Mouse (Mus musculus): ENCODE measurements at regions not wholly inside any gene's neighbourhood (a gene's known extent, or its start where the extent isn't known, plus 50 kb on each side); places are given as distances from the start of the nearest gene placed in this dataset.

DNA sequence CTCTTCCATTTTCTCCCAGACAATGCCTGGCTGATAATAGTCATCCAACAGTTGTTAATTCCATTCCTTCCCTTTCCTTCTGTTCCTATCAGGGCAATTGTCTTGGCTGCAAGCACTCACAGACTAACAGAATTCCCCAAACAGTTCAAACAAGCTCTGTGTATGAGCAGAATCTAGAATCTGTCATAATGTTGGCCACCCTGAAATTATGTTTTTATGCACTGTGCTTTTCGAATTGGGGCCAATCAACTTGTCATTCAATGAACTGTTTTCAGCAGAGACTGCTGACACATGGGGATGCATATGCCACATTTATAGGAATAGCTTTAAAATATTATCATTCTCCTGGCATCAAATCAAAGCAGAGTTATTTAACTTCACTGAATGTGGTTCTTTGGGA, 235.8 kb upstream of the Tmtc4 start:
- Histone ChIP-seq H3K9me3 (ENCODE audit: control insufficient read depth, low read length) (no peaks in the 10 kb centered on the region), H3K36me3 (ENCODE audit: control insufficient read depth, insufficient read depth, low read length) (no peaks in the 10 kb centered on the region), H3K27me3 (ENCODE audit: control insufficient read depth, insufficient read depth, low read length) (no peaks in the 10 kb centered on the region), H3K9ac (ENCODE audit: low read depth, low read length) (no peak overlapping the region), H3K4me2 (replicated peaks; ENCODE audit: low read depth, low read length) (no peak overlapping the region), H3K4me1 (ENCODE audit: control insufficient read depth, insufficient read depth, low read length) (no peaks in the 10 kb centered on the region), H3K27ac (ENCODE audit: low read depth, low read length) (no peak overlapping the region), H3K4me3 (ENCODE audit: low read length) (no peak overlapping the region)
- WGBS, result 71% methylated on average over 1 of the region's 1 CpGs
- ATAC-seq (ENCODE audit: low FRiP score, low TSS enrichment), result no peak

DNA sequence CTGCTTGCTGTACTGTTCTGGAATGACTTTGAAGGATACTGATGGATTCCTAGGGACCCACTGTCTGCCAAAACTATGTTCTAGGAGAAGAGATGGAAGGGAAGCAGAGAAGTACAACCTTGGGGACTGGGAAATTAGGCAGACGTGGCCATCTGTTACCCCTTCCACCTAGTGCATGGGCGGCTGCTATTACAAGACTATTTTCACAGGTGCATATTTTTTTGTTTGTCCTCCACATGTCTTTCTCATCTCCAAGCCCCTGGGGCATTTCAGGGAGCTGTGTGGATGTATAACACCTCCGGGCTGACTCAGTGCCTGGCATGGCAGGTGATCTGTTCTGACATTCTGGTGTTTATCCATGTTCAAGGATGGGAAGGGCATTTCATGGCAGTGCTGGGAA, 226.4 kb upstream of the Tmtc4 start:
- no peaks in the 10 kb centered on the region for H3K36me3 ChIP-seq (ENCODE audit: control insufficient read depth, insufficient read depth, low read length)
- ATAC-seq (ENCODE audit: low FRiP score, low TSS enrichment), result no peak
- H3K27ac ChIP-seq (ENCODE audit: low read depth, low read length), result no peak overlapping the region
- H3K4me3 ChIP-seq (ENCODE audit: low read length), result no peak overlapping the region
- H3K4me1 ChIP-seq (ENCODE audit: control insufficient read depth, insufficient read depth, low read length), result no peaks in the 10 kb centered on the region
- no peak overlapping the region for H3K9ac ChIP-seq (ENCODE audit: low read depth, low read length)
- whole genome bisulfite sequencing, result 78% methylated on average over 3 of the region's 3 CpGs
- H3K4me2 ChIP-seq (replicated peaks; ENCODE audit: low read depth, low read length), result no peak overlapping the region
- no peaks in the 10 kb centered on the region for H3K27me3 ChIP-seq (ENCODE audit: control insufficient read depth, insufficient read depth, low read length)
- H3K9me3 ChIP-seq (ENCODE audit: control insufficient read depth, low read length), result no peaks in the 10 kb centered on the region

DNA sequence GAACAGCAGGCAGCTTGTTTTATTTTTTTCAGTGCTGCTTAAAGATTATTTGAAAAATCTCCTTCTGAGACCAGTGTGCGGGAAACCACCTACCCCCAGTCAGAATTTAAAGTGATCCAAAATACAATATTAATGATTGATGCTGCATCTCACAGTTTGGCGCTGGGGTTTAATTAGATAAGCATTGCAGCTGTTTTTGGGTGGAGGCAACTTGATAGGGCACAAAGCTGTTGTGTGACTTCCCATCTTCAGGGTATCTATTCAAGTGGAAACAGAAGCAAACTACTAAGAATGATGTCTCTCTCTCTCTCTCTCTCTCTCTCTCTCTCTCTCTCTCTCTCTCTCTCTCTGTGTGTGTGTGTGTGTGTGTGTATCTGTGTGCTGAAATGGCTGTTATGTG, 219.0 kb upstream of the Tmtc4 start:
- 43% methylated on average over 2 of the region's 2 CpGs for WGBS
- Histone ChIP-seq H3K4me3 (ENCODE audit: low read length) (no peak overlapping the region), H3K27ac (ENCODE audit: low read depth, low read length) (no peak overlapping the region)

DNA sequence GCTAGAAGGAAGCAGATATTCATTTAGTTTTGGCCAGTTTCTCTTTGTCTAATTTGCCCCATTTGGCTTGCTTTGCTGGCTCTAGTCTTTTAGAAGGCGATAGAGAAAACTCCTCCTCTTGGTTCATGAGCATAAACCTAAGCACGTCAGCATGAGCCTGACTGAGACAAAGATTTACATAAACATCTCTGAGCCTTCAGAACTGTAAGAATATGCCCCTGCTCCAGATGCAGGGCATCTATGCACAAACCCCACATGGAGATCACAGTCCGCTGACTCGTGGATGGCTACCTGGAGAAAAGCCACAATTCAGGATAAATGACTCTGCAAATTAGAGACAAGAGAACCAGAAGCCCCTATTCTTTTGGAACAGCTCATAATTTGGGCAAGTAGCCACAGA, 218.5 kb upstream of the Tmtc4 start:
- Histone ChIP-seq H3K27me3 (ENCODE audit: control insufficient read depth, insufficient read depth, low read length) (no peaks in the 10 kb centered on the region), H3K4me3 (ENCODE audit: low read length) (no peak overlapping the region), H3K9me3 (ENCODE audit: control insufficient read depth, low read length) (no peaks in the 10 kb centered on the region), H3K36me3 (ENCODE audit: control insufficient read depth, insufficient read depth, low read length) (no peaks in the 10 kb centered on the region), H3K4me2 (replicated peaks; ENCODE audit: low read depth, low read length) (no peak overlapping the region), H3K9ac (ENCODE audit: low read depth, low read length) (no peak overlapping the region), H3K27ac (ENCODE audit: low read depth, low read length) (no peak overlapping the region), H3K4me1 (ENCODE audit: control insufficient read depth, insufficient read depth, low read length) (no peaks in the 10 kb centered on the region)
- 55% methylated on average over 4 of the region's 4 CpGs for WGBS
- no peak for ATAC-seq (ENCODE audit: low FRiP score, low TSS enrichment)

More for the DNA sequence above, 219.0 kb upstream of the Tmtc4 start:
- Histone ChIP-seq H3K27me3 (ENCODE audit: control insufficient read depth, insufficient read depth, low read length) (no peaks in the 10 kb centered on the region), H3K9me3 (ENCODE audit: control insufficient read depth, low read length) (no peaks in the 10 kb centered on the region), H3K4me1 (ENCODE audit: control insufficient read depth, insufficient read depth, low read length) (no peaks in the 10 kb centered on the region), H3K36me3 (ENCODE audit: control insufficient read depth, insufficient read depth, low read length) (no peaks in the 10 kb centered on the region), H3K4me2 (replicated peaks; ENCODE audit: low read depth, low read length) (no peak overlapping the region), H3K9ac (ENCODE audit: low read depth, low read length) (no peak overlapping the region)
- no peak for ATAC-seq (ENCODE audit: low FRiP score, low TSS enrichment)

DNA sequence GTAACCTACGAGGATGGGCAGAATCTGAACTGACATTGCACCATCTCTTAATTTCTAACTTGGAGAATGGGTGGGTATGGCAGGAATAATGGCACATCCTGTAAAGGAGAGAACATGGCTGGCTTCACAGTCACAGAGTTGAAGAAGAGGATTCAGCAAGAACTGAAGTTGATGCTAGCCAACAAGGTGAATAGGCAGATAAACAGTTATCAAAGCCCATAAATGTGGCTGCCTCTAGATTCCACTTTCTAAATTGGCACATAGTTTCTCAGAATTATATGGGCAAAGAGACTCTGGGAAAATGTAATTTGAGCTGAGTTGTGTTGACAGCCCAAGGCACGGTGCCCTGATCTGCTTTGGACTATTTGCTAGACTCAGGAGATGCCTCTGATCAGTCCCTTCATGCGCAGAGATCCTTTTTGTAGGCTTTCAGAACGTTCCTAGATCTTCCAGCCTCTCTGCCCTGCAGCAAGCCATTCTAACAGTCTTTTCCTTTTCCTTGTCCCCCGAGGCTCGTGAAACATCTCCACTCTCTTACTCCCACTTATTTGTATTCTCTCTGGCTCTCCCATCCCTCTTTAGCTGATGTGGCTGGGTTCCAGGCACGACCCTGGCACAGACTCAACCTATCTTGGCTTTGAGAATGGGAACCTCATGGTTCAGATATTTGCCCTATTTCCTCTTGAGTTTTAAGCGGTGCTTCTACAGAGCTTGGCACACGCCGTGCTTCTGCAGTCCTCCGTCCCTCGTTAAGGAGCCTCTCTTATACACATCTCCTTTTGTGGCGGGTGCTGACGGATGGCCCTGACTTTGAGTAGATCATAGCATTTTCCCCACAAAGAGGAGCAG, 217.8 kb upstream of the Tmtc4 start:
- no peak overlapping the region for H3K4me3 ChIP-seq (ENCODE audit: low read length)
- no peaks in the 10 kb centered on the region for H3K27me3 ChIP-seq (ENCODE audit: control insufficient read depth, insufficient read depth, low read length)
- H3K4me2 ChIP-seq (replicated peaks; ENCODE audit: low read depth, low read length), result no peak overlapping the region
- no peak for ATAC-seq (ENCODE audit: low FRiP score, low TSS enrichment)
- H3K9me3 ChIP-seq (ENCODE audit: control insufficient read depth, low read length), result no peaks in the 10 kb centered on the region
- no peak overlapping the region for H3K9ac ChIP-seq (ENCODE audit: low read depth, low read length)
- 63% methylated on average over 14 of the region's 14 CpGs for WGBS
- no peaks in the 10 kb centered on the region for H3K4me1 ChIP-seq (ENCODE audit: control insufficient read depth, insufficient read depth, low read length)
- no peaks in the 10 kb centered on the region for H3K36me3 ChIP-seq (ENCODE audit: control insufficient read depth, insufficient read depth, low read length)
- H3K27ac ChIP-seq (ENCODE audit: low read depth, low read length), result no peak overlapping the region; the same call in 1 of the 2 replicates

DNA sequence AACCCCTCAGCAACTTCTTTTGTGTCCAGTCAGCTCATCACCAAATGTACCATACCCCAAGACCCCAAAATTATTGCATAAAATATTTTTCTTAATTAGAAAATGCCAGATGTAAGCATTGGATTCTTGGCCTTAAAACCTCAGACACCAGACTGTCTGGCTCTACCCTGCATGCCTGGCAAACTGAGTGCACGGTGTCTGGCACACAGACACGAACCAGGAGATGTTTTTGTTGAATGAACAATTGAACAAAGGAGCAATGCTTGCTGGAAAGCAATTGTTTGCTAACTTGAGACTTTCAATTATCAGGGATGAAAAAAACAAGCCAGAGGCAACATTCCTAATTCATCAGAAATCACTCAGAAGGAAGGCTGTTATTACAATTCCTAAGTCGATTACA, 215.3 kb upstream of the Tmtc4 start:
- Histone ChIP-seq H3K4me1 (ENCODE audit: control insufficient read depth, insufficient read depth, low read length) (no peaks in the 10 kb centered on the region), H3K27ac (ENCODE audit: low read depth, low read length) (no peak overlapping the region), H3K27me3 (ENCODE audit: control insufficient read depth, insufficient read depth, low read length) (no peaks in the 10 kb centered on the region), H3K9ac (ENCODE audit: low read depth, low read length) (no peak overlapping the region), H3K36me3 (ENCODE audit: control insufficient read depth, insufficient read depth, low read length) (no peaks in the 10 kb centered on the region), H3K9me3 (ENCODE audit: control insufficient read depth, low read length) (no peaks in the 10 kb centered on the region), H3K4me2 (replicated peaks; ENCODE audit: low read depth, low read length) (no peak overlapping the region), H3K4me3 (ENCODE audit: low read length) (no peak overlapping the region)
- no peak for ATAC-seq (ENCODE audit: low FRiP score, low TSS enrichment)
- 85% methylated on average over 3 of the region's 3 CpGs for WGBS

DNA sequence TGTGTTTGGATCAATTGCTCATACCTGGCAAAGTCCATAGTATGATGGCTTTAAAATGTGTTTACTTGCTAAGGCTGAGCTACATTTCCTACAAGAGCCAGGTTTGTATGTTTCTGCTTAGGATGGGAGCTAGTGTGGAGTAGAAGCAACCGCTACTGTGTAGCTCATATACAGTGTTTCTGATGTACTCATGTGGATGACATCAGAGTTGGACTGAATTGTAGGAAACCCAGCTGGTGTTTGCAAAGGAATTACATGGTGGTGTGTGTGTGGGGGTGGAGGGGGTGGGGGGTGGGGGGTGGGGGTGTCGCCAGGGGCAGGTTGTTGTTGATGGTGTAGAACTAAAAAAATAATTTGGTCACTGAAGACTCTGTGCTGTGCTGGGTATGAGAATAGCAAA, 208.7 kb upstream of the Tmtc4 start:
- Histone ChIP-seq H3K27ac (ENCODE audit: low read depth, low read length) (no peak overlapping the region), H3K4me2 (replicated peaks; ENCODE audit: low read depth, low read length) (no peak overlapping the region), H3K4me1 (ENCODE audit: control insufficient read depth, insufficient read depth, low read length) (no peaks in the 10 kb centered on the region), H3K36me3 (ENCODE audit: control insufficient read depth, insufficient read depth, low read length) (no peaks in the 10 kb centered on the region), H3K27me3 (ENCODE audit: control insufficient read depth, insufficient read depth, low read length) (no peaks in the 10 kb centered on the region), H3K4me3 (ENCODE audit: low read length) (no peak overlapping the region), H3K9ac (ENCODE audit: low read depth, low read length) (no peak overlapping the region), H3K9me3 (ENCODE audit: control insufficient read depth, low read length) (no peaks in the 10 kb centered on the region)
- no peak for ATAC-seq (ENCODE audit: low FRiP score, low TSS enrichment)
- 69% methylated on average over 2 of the region's 2 CpGs for WGBS

DNA sequence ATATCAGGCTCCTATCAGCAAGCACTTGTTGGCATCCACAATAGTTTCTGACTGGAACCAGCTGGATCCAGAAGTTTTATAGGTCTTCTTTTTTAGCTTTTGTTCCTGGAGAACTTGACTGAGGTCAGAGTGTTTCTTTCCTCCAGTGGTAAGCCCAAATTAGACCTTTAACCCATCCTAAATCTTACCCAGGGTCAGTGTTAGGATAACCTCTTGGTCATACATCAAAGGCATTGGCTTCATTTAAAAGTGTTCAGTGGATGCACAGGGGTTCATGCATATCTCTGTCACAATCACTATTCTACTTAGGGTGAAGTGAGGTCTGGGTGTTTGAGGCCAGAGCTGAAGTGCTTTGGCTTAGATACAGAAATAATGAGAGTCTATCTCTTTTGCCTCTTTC, 206.9 kb upstream of the Tmtc4 start:
- peak; percentile 62; the same call in 1 of the 2 replicates for ATAC-seq (ENCODE audit: low FRiP score, low TSS enrichment)
- no peaks in the 10 kb centered on the region for H3K36me3 ChIP-seq (ENCODE audit: control insufficient read depth, insufficient read depth, low read length)
- H3K4me3 ChIP-seq (ENCODE audit: low read length), result no peak overlapping the region
- H3K4me1 ChIP-seq (ENCODE audit: control insufficient read depth, insufficient read depth, low read length), result no peaks in the 10 kb centered on the region
- H3K27me3 ChIP-seq (ENCODE audit: control insufficient read depth, insufficient read depth, low read length), result no peaks in the 10 kb centered on the region
- H3K9ac ChIP-seq (ENCODE audit: low read depth, low read length), result no peak overlapping the region
- H3K4me2 ChIP-seq (replicated peaks; ENCODE audit: low read depth, low read length), result no peak overlapping the region
- no peak overlapping the region for H3K27ac ChIP-seq (ENCODE audit: low read depth, low read length)
- no peaks in the 10 kb centered on the region for H3K9me3 ChIP-seq (ENCODE audit: control insufficient read depth, low read length)

DNA sequence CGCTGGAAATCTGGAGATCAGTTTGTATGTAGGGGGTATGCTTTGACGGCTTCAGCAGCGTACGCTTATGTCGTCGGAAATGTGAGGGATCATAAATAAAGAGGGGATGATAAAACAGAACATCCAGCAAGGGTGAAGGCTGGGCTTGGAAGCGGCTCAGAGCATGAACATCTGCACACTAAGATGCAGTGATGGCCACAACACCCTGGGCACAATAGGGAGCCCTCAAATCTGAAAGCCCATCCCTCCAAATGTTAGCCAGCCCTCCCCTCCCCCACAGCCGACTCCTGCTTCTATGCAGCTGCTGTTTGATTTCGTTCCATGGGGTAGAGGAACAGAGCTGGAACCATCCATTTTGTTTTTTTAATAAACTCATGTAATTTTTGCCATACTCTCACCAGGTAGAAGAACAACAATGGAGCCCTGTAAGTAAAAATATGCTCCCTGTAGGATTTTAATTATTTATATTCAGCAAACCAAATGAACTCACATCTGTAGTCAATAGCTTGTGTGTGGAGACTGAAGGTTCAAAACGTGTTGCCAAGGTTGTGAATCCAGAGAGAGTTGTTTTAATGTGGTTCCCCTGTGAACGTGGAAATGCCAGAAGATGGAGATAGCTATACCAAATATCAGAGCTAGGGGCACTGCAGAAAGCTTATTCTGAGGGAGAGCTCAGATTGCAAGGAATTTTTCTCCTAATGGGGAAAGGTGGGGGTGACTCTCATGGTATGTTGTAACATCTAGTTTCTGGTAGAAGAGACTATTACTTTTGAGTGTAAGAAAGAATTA, 203.6 kb upstream of the Tmtc4 start:
- Histone ChIP-seq H3K27me3 (ENCODE audit: control insufficient read depth, insufficient read depth, low read length) (no peaks in the 10 kb centered on the region), H3K36me3 (ENCODE audit: control insufficient read depth, insufficient read depth, low read length) (no peaks in the 10 kb centered on the region), H3K27ac (ENCODE audit: low read depth, low read length) (no peak overlapping the region), H3K9me3 (ENCODE audit: control insufficient read depth, low read length) (no peaks in the 10 kb centered on the region), H3K4me1 (ENCODE audit: control insufficient read depth, insufficient read depth, low read length) (no peaks in the 10 kb centered on the region), H3K9ac (ENCODE audit: low read depth, low read length) (no peak overlapping the region), H3K4me2 (replicated peaks; ENCODE audit: low read depth, low read length) (no peak overlapping the region), H3K4me3 (ENCODE audit: low read length) (no peak overlapping the region)
- 48% methylated on average over 11 of the region's 11 CpGs for WGBS
- no peak for ATAC-seq (ENCODE audit: low FRiP score, low TSS enrichment)
